Mouse (Mus musculus): Measurements from ENCODE around the gene Gm13277. TPM values are rescaled to one million over a fixed set of nuclear protein-coding genes. Genes with fewer than 3 reads are reported as not detected.
"Not testable (repeated sequence)": the region's sequence is repeated elsewhere in the genome, so short reads cannot be mapped to it uniquely, and the experiment has no call there.

Gm13277 gene
- polyA plus RNA-seq, 2 experiments: not detected

DNA sequence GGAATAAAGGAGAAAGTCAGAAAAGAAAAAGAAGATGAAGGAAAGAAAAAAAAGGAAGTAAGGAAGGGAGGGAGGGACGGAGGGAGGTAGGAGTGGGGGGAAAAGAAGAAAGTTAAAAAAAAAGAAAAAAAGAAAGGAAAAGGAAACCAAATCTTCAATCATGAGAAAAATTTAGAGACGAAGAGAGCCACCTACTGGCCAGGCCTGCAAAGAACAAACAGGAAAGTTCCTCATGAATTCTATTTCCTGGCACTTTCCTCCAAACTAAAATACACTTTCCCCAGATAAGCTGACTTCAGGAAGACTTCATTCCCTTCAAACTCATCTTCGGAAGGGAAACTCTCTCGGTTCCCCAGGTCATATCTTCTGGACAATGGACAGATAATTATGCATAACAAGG lies 42.1 kb downstream of the Gm13277 start:
- H3K9me3 ChIP-seq (ENCODE audit: control insufficient read depth, low read length): no peaks in the 10 kb centered on the region
- 24% methylated on average over 4 of the region's 4 CpGs for WGBS

DNA sequence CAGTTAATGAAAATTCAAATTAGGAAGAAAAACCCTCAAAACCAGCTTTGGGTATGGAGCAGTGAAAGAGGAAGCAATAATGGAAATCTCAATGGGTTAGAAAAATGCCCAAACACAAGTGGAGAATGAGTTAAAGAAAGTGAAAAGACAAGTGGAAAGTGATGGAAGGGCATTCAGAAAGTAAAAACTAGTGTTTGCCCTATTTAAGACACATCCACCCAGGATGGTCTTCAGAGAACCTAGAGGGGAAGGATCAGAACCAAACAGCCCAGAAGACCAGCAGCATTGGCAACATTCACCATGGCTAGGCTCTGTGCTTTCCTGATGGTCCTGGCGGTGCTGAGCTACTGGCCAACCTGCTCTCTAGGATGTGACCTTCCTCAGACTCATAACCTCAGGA lies 46.8 kb downstream of the Gm13277 start, which contains the start of gene Ifna5:
Gene Ifna5, plus strand, starts transcription at position 301 of the 400 bp plus-strand sequence.
- not testable (repeated sequence) for H3K27ac ChIP-seq (replicated peaks; ENCODE audit: low read depth, low read length); H3K4me3 ChIP-seq (replicated peaks; ENCODE audit: low read length); H3K9me3 ChIP-seq (ENCODE audit: control insufficient read depth, low read length); DNase-seq (ENCODE audit: low spot score); ATAC-seq (ENCODE audit: low FRiP score, low read depth); H3K36me3 ChIP-seq (ENCODE audit: control insufficient read depth, insufficient read depth, low read length); H3K27me3 ChIP-seq (ENCODE audit: control insufficient read depth, insufficient read depth, low read length); H3K9ac ChIP-seq (ENCODE audit: low read depth, low read length, severe bottlenecking); H3K4me1 ChIP-seq (ENCODE audit: control insufficient read depth, insufficient read depth, low read length); H3K4me2 ChIP-seq (replicated peaks; ENCODE audit: low read depth, low read length, severe bottlenecking)
- 63% methylated on average over 1 of the region's 1 CpGs for WGBS

More for the DNA sequence above, 42.1 kb downstream of the Gm13277 start:
- no peaks in the 10 kb centered on the region for H3K36me3 ChIP-seq (ENCODE audit: control insufficient read depth, insufficient read depth, low read length)
- no peaks in the 10 kb centered on the region for H3K27me3 ChIP-seq (ENCODE audit: control insufficient read depth, insufficient read depth, low read length)
- H3K4me2 ChIP-seq (replicated peaks; ENCODE audit: low read depth, low read length, severe bottlenecking): no peak overlapping the region
- H3K27ac ChIP-seq (replicated peaks; ENCODE audit: low read depth, low read length): no peak overlapping the region
- TF ChIP-seq POLR2A (IDR thresholded peaks at IDR 0.05; ENCODE audit: borderline replicate concordance, extremely low read depth, insufficient read depth, insufficient read length): no peak
- DNase-seq (ENCODE audit: low spot score) (peak; percentile 21), ATAC-seq (ENCODE audit: low FRiP score, low read depth) (no peak)
- no peak overlapping the region for H3K4me3 ChIP-seq (replicated peaks; ENCODE audit: low read length)
- H3K9ac ChIP-seq (ENCODE audit: low read depth, low read length, severe bottlenecking): no peak overlapping the region
- no peaks in the 10 kb centered on the region for H3K4me1 ChIP-seq (ENCODE audit: control insufficient read depth, insufficient read depth, low read length)

Other genes starting within 250 kb of the Gm13277 start
Only the 30 nearest of the 31 such genes appear.
- not detected in 2 replicates for gene Ifna14, start 216.8 kb upstream of the Gm13277 start, polyA plus RNA-seq (2012; rRNA removed)
- gene Ifna14, start 216.8 kb upstream of the Gm13277 start, polyA plus RNA-seq (2014; fragmentation: Nextera tagmentation; extraction: Ambion mirVana): not detected in 2 replicates
- not detected in 2 replicates for gene Ifna9, start 196.2 kb upstream of the Gm13277 start, polyA plus RNA-seq (2012; rRNA removed)
- gene Ifna9, start 196.2 kb upstream of the Gm13277 start, polyA plus RNA-seq (2014; fragmentation: Nextera tagmentation; extraction: Ambion mirVana): not detected in 2 replicates
- gene Ifna12, start 185.3 kb upstream of the Gm13277 start, polyA plus RNA-seq (2012; rRNA removed): not detected in 2 replicates
- not detected in 2 replicates for gene Ifna12, start 185.3 kb upstream of the Gm13277 start, polyA plus RNA-seq (2014; fragmentation: Nextera tagmentation; extraction: Ambion mirVana)
- not detected in 2 replicates for gene C87499, start 154.2 kb upstream of the Gm13277 start, polyA plus RNA-seq (2012; rRNA removed)
- not detected in 2 replicates for gene C87499, start 154.2 kb upstream of the Gm13277 start, polyA plus RNA-seq (2014; fragmentation: Nextera tagmentation; extraction: Ambion mirVana)
- gene Ifna13, start 144.2 kb upstream of the Gm13277 start, polyA plus RNA-seq (2012; rRNA removed): not detected in 2 replicates
- gene Ifna13, start 144.2 kb upstream of the Gm13277 start, polyA plus RNA-seq (2014; fragmentation: Nextera tagmentation; extraction: Ambion mirVana): not detected in 2 replicates
- not detected in 2 replicates for gene Ifna16, start 111.7 kb upstream of the Gm13277 start, polyA plus RNA-seq (2012; rRNA removed)
- not detected in 2 replicates for gene Ifna16, start 111.7 kb upstream of the Gm13277 start, polyA plus RNA-seq (2014; fragmentation: Nextera tagmentation; extraction: Ambion mirVana)
- not detected in 2 replicates for gene Ifna2, start 104.7 kb upstream of the Gm13277 start, polyA plus RNA-seq (2012; rRNA removed)
- gene Ifna2, start 104.7 kb upstream of the Gm13277 start, polyA plus RNA-seq (2014; fragmentation: Nextera tagmentation; extraction: Ambion mirVana): not detected in 2 replicates
- gene Ifnab, start 97.3 kb upstream of the Gm13277 start, polyA plus RNA-seq (2012; rRNA removed): 0.09 TPM in 1 of 2 replicates, not detected in the other
- gene Ifnab, start 97.3 kb upstream of the Gm13277 start, polyA plus RNA-seq (2014; fragmentation: Nextera tagmentation; extraction: Ambion mirVana): not detected in 2 replicates
- 0.63 and 0.86 TPM in 2 replicates for gene Gm26566, start 66.8 kb upstream of the Gm13277 start, polyA plus RNA-seq (2012; rRNA removed)
- 0.70 and 2.0 TPM in 2 replicates for gene Gm26566, start 66.8 kb upstream of the Gm13277 start, polyA plus RNA-seq (2014; fragmentation: Nextera tagmentation; extraction: Ambion mirVana)
- gene Klhl9, start 66.2 kb upstream of the Gm13277 start, polyA plus RNA-seq (2012; rRNA removed): 41.4 and 41.6 TPM in 2 replicates
- gene Klhl9, start 66.2 kb upstream of the Gm13277 start, polyA plus RNA-seq (2014; fragmentation: Nextera tagmentation; extraction: Ambion mirVana): 127 and 137 TPM in 2 replicates
- not detected in 2 replicates for gene Gm13271, start 33.8 kb upstream of the Gm13277 start, polyA plus RNA-seq (2012; rRNA removed)
- not detected in 2 replicates for gene Gm13271, start 33.8 kb upstream of the Gm13277 start, polyA plus RNA-seq (2014; fragmentation: Nextera tagmentation; extraction: Ambion mirVana)
- 0.13 and 0.24 TPM in 2 replicates for gene Gm13283, start 28.5 kb upstream of the Gm13277 start, polyA plus RNA-seq (2012; rRNA removed)
- 0.21 TPM in 1 of 2 replicates, not detected in the other for gene Gm13283, start 28.5 kb upstream of the Gm13277 start, polyA plus RNA-seq (2014; fragmentation: Nextera tagmentation; extraction: Ambion mirVana)
- not detected in 2 replicates for gene Gm13290, start 14.8 kb upstream of the Gm13277 start, polyA plus RNA-seq (2012; rRNA removed)
- gene Gm13290, start 14.8 kb upstream of the Gm13277 start, polyA plus RNA-seq (2014; fragmentation: Nextera tagmentation; extraction: Ambion mirVana): 0.33 and 0.48 TPM in 2 replicates
- not detected in 2 replicates for gene Gm13289, start 11.7 kb upstream of the Gm13277 start, polyA plus RNA-seq (2012; rRNA removed)
- gene Gm13289, start 11.7 kb upstream of the Gm13277 start, polyA plus RNA-seq (2014; fragmentation: Nextera tagmentation; extraction: Ambion mirVana): not detected in 2 replicates
- gene Gm13272, start 8.8 kb upstream of the Gm13277 start, polyA plus RNA-seq (2012; rRNA removed): 0.16 TPM in 1 of 2 replicates, not detected in the other
- not detected in 2 replicates for gene Gm13272, start 8.8 kb upstream of the Gm13277 start, polyA plus RNA-seq (2014; fragmentation: Nextera tagmentation; extraction: Ambion mirVana)
- 0.10 and 0.17 TPM in 2 replicates for gene Ifnz, start 6.5 kb upstream of the Gm13277 start, polyA plus RNA-seq (2012; rRNA removed)
- gene Ifnz, start 6.5 kb upstream of the Gm13277 start, polyA plus RNA-seq (2014; fragmentation: Nextera tagmentation; extraction: Ambion mirVana): 0.25 TPM in 1 of 2 replicates, not detected in the other
- gene Gm13276, start 2.9 kb upstream of the Gm13277 start, polyA plus RNA-seq (2012; rRNA removed): 0.14 and 0.44 TPM in 2 replicates
- gene Gm13276, start 2.9 kb upstream of the Gm13277 start, polyA plus RNA-seq (2014; fragmentation: Nextera tagmentation; extraction: Ambion mirVana): not detected in 2 replicates
- gene Gm13278, start 2.9 kb downstream of the Gm13277 start, polyA plus RNA-seq (2012; rRNA removed): not detected in 2 replicates
- gene Gm13278, start 2.9 kb downstream of the Gm13277 start, polyA plus RNA-seq (2014; fragmentation: Nextera tagmentation; extraction: Ambion mirVana): not detected in 2 replicates
- 0.47 TPM in 1 of 2 replicates, not detected in the other for gene Gm13275, start 5.9 kb downstream of the Gm13277 start, polyA plus RNA-seq (2012; rRNA removed)
- not detected in 2 replicates for gene Gm13275, start 5.9 kb downstream of the Gm13277 start, polyA plus RNA-seq (2014; fragmentation: Nextera tagmentation; extraction: Ambion mirVana)
- not detected in 2 replicates for gene Gm13279, start 8.8 kb downstream of the Gm13277 start, polyA plus RNA-seq (2012; rRNA removed)
- gene Gm13279, start 8.8 kb downstream of the Gm13277 start, polyA plus RNA-seq (2014; fragmentation: Nextera tagmentation; extraction: Ambion mirVana): not detected in 2 replicates
- not detected in 2 replicates for gene Gm13285, start 11.0 kb downstream of the Gm13277 start, polyA plus RNA-seq (2012; rRNA removed)
- gene Gm13285, start 11.0 kb downstream of the Gm13277 start, polyA plus RNA-seq (2014; fragmentation: Nextera tagmentation; extraction: Ambion mirVana): 0.65 and 1.3 TPM in 2 replicates
- 0.47 TPM in 1 of 2 replicates, not detected in the other for gene Gm13287, start 14.6 kb downstream of the Gm13277 start, polyA plus RNA-seq (2012; rRNA removed)
- not detected in 2 replicates for gene Gm13287, start 14.6 kb downstream of the Gm13277 start, polyA plus RNA-seq (2014; fragmentation: Nextera tagmentation; extraction: Ambion mirVana)
- gene Gm13288, start 16.9 kb downstream of the Gm13277 start, polyA plus RNA-seq (2012; rRNA removed): 0.04 and 0.09 TPM in 2 replicates
- not detected in 2 replicates for gene Gm13288, start 16.9 kb downstream of the Gm13277 start, polyA plus RNA-seq (2014; fragmentation: Nextera tagmentation; extraction: Ambion mirVana)
- not detected in 2 replicates for gene Ifna7, start 27.6 kb downstream of the Gm13277 start, polyA plus RNA-seq (2012; rRNA removed)
- gene Ifna7, start 27.6 kb downstream of the Gm13277 start, polyA plus RNA-seq (2014; fragmentation: Nextera tagmentation; extraction: Ambion mirVana): not detected in 2 replicates
- not detected in 2 replicates for gene Ifna11, start 31.3 kb downstream of the Gm13277 start, polyA plus RNA-seq (2012; rRNA removed)
- gene Ifna11, start 31.3 kb downstream of the Gm13277 start, polyA plus RNA-seq (2014; fragmentation: Nextera tagmentation; extraction: Ambion mirVana): not detected in 2 replicates
- gene Ifna6, start 38.8 kb downstream of the Gm13277 start, polyA plus RNA-seq (2012; rRNA removed): not detected in 2 replicates
- gene Ifna6, start 38.8 kb downstream of the Gm13277 start, polyA plus RNA-seq (2014; fragmentation: Nextera tagmentation; extraction: Ambion mirVana): not detected in 2 replicates
- not detected in 2 replicates for gene Ifna5, start 46.9 kb downstream of the Gm13277 start, polyA plus RNA-seq (2012; rRNA removed)
- not detected in 2 replicates for gene Ifna5, start 46.9 kb downstream of the Gm13277 start, polyA plus RNA-seq (2014; fragmentation: Nextera tagmentation; extraction: Ambion mirVana)
- not detected in 2 replicates for gene Ifna4, start 53.2 kb downstream of the Gm13277 start, polyA plus RNA-seq (2012; rRNA removed)
- gene Ifna4, start 53.2 kb downstream of the Gm13277 start, polyA plus RNA-seq (2014; fragmentation: Nextera tagmentation; extraction: Ambion mirVana): not detected in 2 replicates
- gene Ifna1, start 61.5 kb downstream of the Gm13277 start, polyA plus RNA-seq (2012; rRNA removed): not detected in 2 replicates
- gene Ifna1, start 61.5 kb downstream of the Gm13277 start, polyA plus RNA-seq (2014; fragmentation: Nextera tagmentation; extraction: Ambion mirVana): not detected in 2 replicates
- not detected in 2 replicates for gene Ifne, start 91.6 kb downstream of the Gm13277 start, polyA plus RNA-seq (2012; rRNA removed)
- not detected in 2 replicates for gene Ifne, start 91.6 kb downstream of the Gm13277 start, polyA plus RNA-seq (2014; fragmentation: Nextera tagmentation; extraction: Ambion mirVana)